Mouse (Mus musculus) urinary bladder, postnatal 14 days (tissue): ENCODE results near the gene Trnp1.

ENCODE experiments used
- DNase-seq: peaks from one replicate; pipeline ENCODE4 v3.0.0; 2021; ENCODE audit warnings: low spot score

Trnp1 gene

GRCm38 (mm10) chr4:133494432-133494831 lies 3.9 kb downstream of the Trnp1 start:
- DNase-seq, result peak; percentile 93

GRCm38 (mm10) chr4:133493895-133494294 lies 4.5 kb downstream of the Trnp1 start:
- DNase-seq, result peak; percentile 20

GRCm38 (mm10) chr4:133491800-133492199 lies 6.5 kb downstream of the Trnp1 start:
- peak; percentile 63 for DNase-seq

- no peak for DNase-seq
These were observed 8.7 kb downstream of the Trnp1 start for GRCm38 (mm10) chr4:133489489-133490245.

- DNase-seq, result peak; percentile 32
These were observed 9.5 kb downstream of the Trnp1 start for GRCm38 (mm10) chr4:133488619-133489392.

- no peak for DNase-seq
These were observed 11.5 kb downstream of the Trnp1 start for GRCm38 (mm10) chr4:133486673-133487357.

GRCm38 (mm10) chr4:133485691-133486425 lies 12.5 kb downstream of the Trnp1 start:
- no peak for DNase-seq

GRCm38 (mm10) chr4:133484266-133485025 lies 13.9 kb downstream of the Trnp1 start:
- peak; percentile 82 for DNase-seq

GRCm38 (mm10) chr4:133482479-133482878 lies 15.9 kb downstream of the Trnp1 start:
- DNase-seq, result no peak

GRCm38 (mm10) chr4:133481488-133481887 lies 16.9 kb downstream of the Trnp1 start:
- peak; percentile 71 for DNase-seq

GRCm38 (mm10) chr4:133480754-133481153 lies 17.6 kb downstream of the Trnp1 start:
- DNase-seq, result no peak

- no peak for DNase-seq
These were observed 18.2 kb downstream of the Trnp1 start for GRCm38 (mm10) chr4:133480185-133480537.

- peak; percentile 100 for DNase-seq
These were observed 18.7 kb downstream of the Trnp1 start, which contains the start of gene Tent5b for GRCm38 (mm10) chr4:133479458-133480184. TSS of gene Tent5b (plus strand) at chr4:133480132.

GRCm38 (mm10) chr4:133473833-133474232 lies 24.5 kb downstream of the Trnp1 start:
- DNase-seq, result no peak

- DNase-seq, result no peak
These were observed 27.1 kb downstream of the Trnp1 start for GRCm38 (mm10) chr4:133471135-133471821.

GRCm38 (mm10) chr4:133469122-133469521 lies 29.2 kb downstream of the Trnp1 start:
- no peak for DNase-seq

- peak; percentile 85 for DNase-seq
These were observed 30.3 kb downstream of the Trnp1 start for GRCm38 (mm10) chr4:133468080-133468479.

- DNase-seq, result no peak
These were observed 35.2 kb downstream of the Trnp1 start for GRCm38 (mm10) chr4:133463184-133463583.

GRCm38 (mm10) chr4:133461362-133461761 lies 37.0 kb downstream of the Trnp1 start:
- no peak for DNase-seq

- DNase-seq, result no peak
These were observed 37.5 kb downstream of the Trnp1 start for GRCm38 (mm10) chr4:133460796-133461325.
